Mouse (Mus musculus) stomach, postnatal 0 days (tissue): ENCODE data around the gene Myd88.

ENCODE experiments used
- CTCF ChIP-seq: IDR thresholded peaks from 2 replicates; pipeline ENCODE4 v1.5.1; 2016; ENCODE audit warnings: antibody characterized with exemption, low read depth, mild to moderate bottlenecking, moderate library complexity
- EP300 ChIP-seq: optimal IDR thresholded peaks from 2 replicates; pipeline ENCODE3; 2016; ENCODE audit warnings: antibody characterized with exemption

GRCm38 (mm10) chr9:119342728-119343127, 1.5 kb upstream of the Myd88 start:
- TF ChIP-seq CTCF (no peak), EP300 (no peak)
